Comparison of ENCODE assay signal across 8 mouse cellular contexts in genomic region chr11:20038723-20039122, GRCm38 (mm10).
A peak's percentile ranks its signal among the peaks of the same experiment; 100 is the strongest.
DNase-seq lines count a peak whose midpoint lies in the region; ATAC-seq lines count a peak whose summit lies in the region.

No protein-coding gene starts in this region.

- H3K36me3 ChIP-seq in forebrain, embryonic 10.5 days (replicated peaks): no peaks in the 10 kb centered on the region
- no peaks in the 10 kb centered on the region for H3K36me3 ChIP-seq in forebrain, embryonic 12.5 days (replicated peaks)
- H3K36me3 ChIP-seq in neural tube, embryonic 11.5 days (ENCODE audit: control insufficient read depth, insufficient read depth, low read length): no peaks in the 10 kb centered on the region

- no peaks in the 10 kb centered on the region for H3K9me3 ChIP-seq in forebrain, embryonic 10.5 days
- H3K9me3 ChIP-seq in forebrain, embryonic 12.5 days: no peaks in the 10 kb centered on the region
- no peaks in the 10 kb centered on the region for H3K9me3 ChIP-seq in neural tube, embryonic 11.5 days (ENCODE audit: control insufficient read depth, low read length)

- H3K9ac ChIP-seq in forebrain, embryonic 12.5 days: no peak overlapping the region
- no peak overlapping the region for H3K9ac ChIP-seq in neural tube, embryonic 11.5 days (ENCODE audit: low read length)

- intact Hi-C loops in left cerebral cortex, postnatal 4 days (cut with DNase I): loop anchor here (10.0 kb wide), 1 partner anchor 204 kb away; no protein-coding TSS in a partner anchor

- H3K4me2 ChIP-seq in forebrain, embryonic 12.5 days: no peak overlapping the region
- no peak overlapping the region for H3K4me2 ChIP-seq in neural tube, embryonic 11.5 days (ENCODE audit: low read depth)

- H3K27me3 ChIP-seq in forebrain, embryonic 10.5 days (ENCODE audit: poor library complexity, severe bottlenecking): no peaks in the 10 kb centered on the region
- H3K27me3 ChIP-seq in forebrain, embryonic 12.5 days: no peaks in the 10 kb centered on the region
- no peaks in the 10 kb centered on the region for H3K27me3 ChIP-seq in neural tube, embryonic 11.5 days (ENCODE audit: control insufficient read depth, insufficient read depth, low read length)

- peaks cover 43% of the 10 kb centered on the region for H3K4me1 ChIP-seq in forebrain, embryonic 10.5 days
- H3K4me1 ChIP-seq in forebrain, embryonic 12.5 days: peaks cover 16% of the 10 kb centered on the region
- H3K4me1 ChIP-seq in neural tube, embryonic 11.5 days (ENCODE audit: control insufficient read depth, insufficient read depth, low read length): peaks cover 3% of the 10 kb centered on the region

- DNase-seq in forebrain, embryonic 10.5 days (ENCODE audit: extremely low spot score, low spot score): no peak
- DNase-seq in neural tube, embryonic 11.5 days (ENCODE audit: low spot score): no peak
- DNase-seq in neural tube, embryonic 10.5 days (ENCODE audit: extremely low spot score, low spot score): no peak
- peak; percentile 38 for DNase-seq in left cerebral cortex, postnatal 4 days
- peak; percentile 72 to 80 for DNase-seq in right cerebral cortex, postnatal 36 days (ENCODE audit: low spot score in 2 of 2)
- DNase-seq in c-Kit-positive CD71-positive TER-119-positive erythroid progenitor cells, embryonic 14.5 days (ENCODE audit: low spot score): no peak
- no peak for DNase-seq in urinary bladder, adult 18-20 months (ENCODE audit: low spot score in 2 of 2)

- H3K27ac ChIP-seq in forebrain, embryonic 10.5 days: 0 out of 2 replicates have a peak overlapping the region, but pooled peaks have one; percentile 15
- no peak overlapping the region for H3K27ac ChIP-seq in forebrain, embryonic 12.5 days
- H3K27ac ChIP-seq in neural tube, embryonic 11.5 days (ENCODE audit: low read depth, low read length): no peak overlapping the region

- no peak overlapping the region for H3K4me3 ChIP-seq in forebrain, embryonic 10.5 days
- H3K4me3 ChIP-seq in forebrain, embryonic 12.5 days (replicated peaks): no peak overlapping the region
- H3K4me3 ChIP-seq in neural tube, embryonic 11.5 days (ENCODE audit: low read depth, low read length): no peak overlapping the region

- no peak; the same call in 1 of the 2 replicates for ATAC-seq in forebrain, embryonic 12.5 days (ENCODE audit: low FRiP score)
- 0 out of 2 replicates have a peak, but pooled peaks have one; percentile 17 for ATAC-seq in neural tube, embryonic 11.5 days (ENCODE audit: insufficient read depth, low FRiP score, low TSS enrichment)

- WGBS in forebrain, embryonic 10.5 days: 39% methylated on average over 8 of the region's 8 CpGs
- WGBS in forebrain, embryonic 12.5 days: 35% methylated on average over 8 of the region's 8 CpGs
- 45% methylated on average over 8 of the region's 8 CpGs for WGBS in neural tube, embryonic 11.5 days

Comparison
In these comparisons a context has a peak if more than half of its experiments do, and no peak if none do; other contexts are left out.
1. DNase-seq: peak in left cerebral cortex, postnatal 4 days (single experiment) and right cerebral cortex, postnatal 36 days (2 of 2); none in forebrain, embryonic 10.5 days (single experiment), neural tube, embryonic 11.5 days (single experiment), neural tube, embryonic 10.5 days (single experiment), c-Kit-positive CD71-positive TER-119-positive erythroid progenitor cells, embryonic 14.5 days (single experiment) and urinary bladder, adult 18-20 months (0 of 2).